Mouse (Mus musculus) liver, adult 2 months (tissue): ENCODE measurements around the gene Gm20388.

ENCODE experiments used
- CTCF ChIP-seq: fragments of 200-500 bp; IDR thresholded peaks from 2 replicates; pipeline ENCODE4 v1.5.1; 2011; ENCODE audit warnings: low read depth, low read length, control low read depth
- POLR2A ChIP-seq: fragments of 200-500 bp; IDR thresholded peaks from 2 replicates; pipeline ENCODE4 v1.6.1; 2011; ENCODE audit warnings: low read length, control low read depth; ENCODE audit not compliant: insufficient read depth; ENCODE audit errors: extremely low read depth

DNA sequence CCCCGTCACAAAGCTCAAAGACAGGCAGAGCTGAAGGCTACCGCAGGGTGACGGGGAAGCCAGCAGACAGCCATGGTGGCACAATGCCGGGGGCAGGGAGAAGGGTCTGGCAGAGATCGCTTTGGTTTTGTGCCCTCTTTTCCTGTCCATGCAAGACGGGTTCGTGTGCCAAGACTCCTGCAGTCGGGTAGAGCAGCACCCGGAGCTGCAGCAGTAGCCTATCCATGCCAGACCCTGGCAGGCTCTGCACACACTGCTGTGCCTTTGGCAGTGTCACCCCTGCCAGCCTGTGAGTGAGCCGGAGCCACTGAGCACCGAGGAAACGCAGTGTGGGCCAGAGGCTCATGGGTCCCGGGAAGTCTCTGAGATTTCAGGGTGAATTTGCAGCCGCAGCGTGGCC, 1363.0 kb downstream of the Gm20388 start:
- no peak for TF ChIP-seq POLR2A
- no peak for TF ChIP-seq CTCF
